ENCODE assay signal across 9 mouse cellular contexts in the genomic region with DNA sequence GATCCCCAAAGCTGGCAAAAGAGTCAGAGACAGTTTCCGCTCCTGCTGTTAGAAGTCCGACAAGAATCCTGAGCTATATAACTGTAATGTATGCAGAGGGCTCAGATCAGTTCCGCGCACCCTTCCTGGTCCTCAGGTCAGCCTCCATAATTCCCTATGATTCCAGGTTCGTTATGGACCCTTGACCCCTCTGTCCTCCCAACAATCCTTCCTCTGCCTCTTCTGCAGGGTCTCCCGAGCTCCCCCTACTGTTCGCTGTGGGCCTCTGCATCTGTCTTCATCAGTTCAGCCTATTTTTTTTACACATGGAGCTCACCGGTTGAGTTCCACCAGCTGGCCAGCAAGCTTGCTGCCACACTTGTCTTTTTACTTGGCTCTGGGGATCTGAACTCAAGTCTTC.
A peak's percentile ranks its signal among the peaks of the same experiment; 100 is the strongest.
DNase-seq lines count a peak whose midpoint lies in the region; ATAC-seq and TF ChIP-seq lines count a peak whose summit lies in the region.
"Had no signal": no experiment of that assay in that cellular context is flagged by ENCODE, and none has a peak within 500 bp of the region (broad histone marks: within the 10 kb centered on the region; RNA-seq: fewer than 3 reads in every experiment).

No protein-coding gene starts in this region.

- no peak for TF ChIP-seq POLR2A in testis, adult 2 months (IDR thresholded peaks at IDR 0.05; ENCODE audit: control insufficient read depth, low read depth, low read length)

- no peak overlapping the region; the same call in 1 of the 2 replicates for H3K27ac ChIP-seq in testis, adult 2 months (ENCODE audit: control insufficient read depth, insufficient read depth, low read depth, low read length)

- no peaks in the 10 kb centered on the region for H3K27me3 ChIP-seq in testis, adult 2 months (ENCODE audit: control insufficient read depth, insufficient read depth, low read length)

- peaks cover 2% of the 10 kb centered on the region; the same call in 1 of the 2 replicates for H3K4me1 ChIP-seq in testis, adult 2 months (ENCODE audit: control insufficient read depth, insufficient read depth, low read length)

- H3K36me3 ChIP-seq in testis, adult 2 months (ENCODE audit: control insufficient read depth, insufficient read depth, low read length): no peaks in the 10 kb centered on the region

- peak; percentile 75 to 85; a peak in 3 of 4 replicates for ATAC-seq in hematopoietic stem cell, adult 5-6 weeks (replicated peaks in 1 of 2; ENCODE audit: insufficient read depth in 1 of 2, low FRiP score in 2 of 2, low TSS enrichment in 1 of 2, low read depth in 1 of 2, poor library complexity in 2 of 2, severe bottlenecking in 2 of 2)

- peak; percentile 80; the same call in 1 of the 2 replicates for TF ChIP-seq CTCF in testis, adult 2 months (IDR thresholded peaks at IDR 0.05; ENCODE audit: control insufficient read depth, insufficient read depth, insufficient replicate concordance, low read depth, low read length)

- DNase-seq in heart, adult 11 months: peak; percentile 68
- DNase-seq in heart, postnatal 36 days: no peak
- DNase-seq in testis, postnatal 14 days (ENCODE audit: low spot score): no peak
- peak; percentile 31 for DNase-seq in thymus, postnatal 4 days
- no peak for DNase-seq in gastrocnemius, postnatal 14 days
- no peak for DNase-seq in ovary, postnatal 14 days (ENCODE audit: low spot score)

- intact Hi-C loops in heart, postnatal 36 days (cut with DNase I): no loop called here
- intact Hi-C loops in gastrocnemius, postnatal 14 days (cut with DNase I; ENCODE audit: low total_unique reads): no loop called here

- H3K4me3 ChIP-seq in testis, adult 2 months (ENCODE audit: control insufficient read depth, low read depth, low read length): no peak overlapping the region
- H3K4me3 ChIP-seq: myocyte had no signal

Comparison
In these comparisons a context has a peak if more than half of its experiments do, and no peak if none do; other contexts are left out.
1. DNase-seq: peak in heart, adult 11 months (single experiment) and thymus, postnatal 4 days (single experiment); none in heart, postnatal 36 days (0 of 2), testis, postnatal 14 days (single experiment), gastrocnemius, postnatal 14 days (single experiment) and ovary, postnatal 14 days (single experiment).